Mouse (Mus musculus) c-Kit-positive CD71-positive TER-119-positive erythroid progenitor cells, embryonic 14.5 days (primary cell): ENCODE measurements around the gene Asb11.
A peak's percentile ranks its signal among the peaks of the same experiment; 100 is the strongest.

Experiments used
- DNase-seq: peaks from one replicate; pipeline ENCODE4 v3.0.0-alpha.2; 2013; ENCODE audit warnings: low spot score

Asb11 gene

GRCm38 (mm10) chrX:164436709-164437108 lies at the start of gene Asb11:
Asb11 (plus strand) TSS chrX:164436994.
- DNase-seq: no peak

GRCm38 (mm10) chrX:164394091-164394490 lies 42.7 kb upstream of the Asb11 start:
- DNase-seq: no peak

- no peak for DNase-seq
These were observed 38.3 kb upstream of the Asb11 start for GRCm38 (mm10) chrX:164398456-164398855.

- no peak for DNase-seq
These were observed 31.6 kb upstream of the Asb11 start for GRCm38 (mm10) chrX:164405080-164405649.

- DNase-seq: no peak
These were observed 30.4 kb upstream of the Asb11 start for GRCm38 (mm10) chrX:164406133-164407022.

- DNase-seq: no peak
These were observed 28.4 kb upstream of the Asb11 start for GRCm38 (mm10) chrX:164408301-164408927.

GRCm38 (mm10) chrX:164410562-164410961 lies 26.2 kb upstream of the Asb11 start:
- DNase-seq: no peak

- DNase-seq: no peak
These were observed 20.0 kb upstream of the Asb11 start for GRCm38 (mm10) chrX:164416803-164417202.

GRCm38 (mm10) chrX:164418008-164418407 lies 18.8 kb upstream of the Asb11 start:
- DNase-seq: no peak

GRCm38 (mm10) chrX:164419471-164419939 lies 17.3 kb upstream of the Asb11 start, which contains the start of gene Piga:
Piga (plus strand) TSS chrX:164419787.
- peak; percentile 85 for DNase-seq

- DNase-seq: no peak
These were observed 16.8 kb upstream of the Asb11 start for GRCm38 (mm10) chrX:164419955-164420354.

- DNase-seq: no peak
These were observed 16.3 kb upstream of the Asb11 start for GRCm38 (mm10) chrX:164420518-164420917.

- DNase-seq: peak; percentile 24
These were observed 12.0 kb upstream of the Asb11 start for GRCm38 (mm10) chrX:164424821-164425220.

- no peak for DNase-seq
These were observed 9.5 kb upstream of the Asb11 start for GRCm38 (mm10) chrX:164427295-164427694.

- DNase-seq: no peak
These were observed 8.6 kb upstream of the Asb11 start for GRCm38 (mm10) chrX:164428224-164428623.

GRCm38 (mm10) chrX:164430621-164431020 lies 6.2 kb upstream of the Asb11 start:
- DNase-seq: no peak

- no peak for DNase-seq
These were observed 5.7 kb upstream of the Asb11 start for GRCm38 (mm10) chrX:164431133-164431532.

- DNase-seq: no peak
These were observed 5.3 kb upstream of the Asb11 start for GRCm38 (mm10) chrX:164431541-164431940.

GRCm38 (mm10) chrX:164432682-164433081 lies 4.1 kb upstream of the Asb11 start:
- DNase-seq: no peak

GRCm38 (mm10) chrX:164439462-164439861 lies 2.7 kb downstream of the Asb11 start:
- no peak for DNase-seq

GRCm38 (mm10) chrX:164440140-164440539 lies 3.3 kb downstream of the Asb11 start:
- no peak for DNase-seq

GRCm38 (mm10) chrX:164440703-164441102 lies 3.9 kb downstream of the Asb11 start:
- no peak for DNase-seq

GRCm38 (mm10) chrX:164441306-164441705 lies 4.5 kb downstream of the Asb11 start:
- no peak for DNase-seq
